In the genomic region with DNA sequence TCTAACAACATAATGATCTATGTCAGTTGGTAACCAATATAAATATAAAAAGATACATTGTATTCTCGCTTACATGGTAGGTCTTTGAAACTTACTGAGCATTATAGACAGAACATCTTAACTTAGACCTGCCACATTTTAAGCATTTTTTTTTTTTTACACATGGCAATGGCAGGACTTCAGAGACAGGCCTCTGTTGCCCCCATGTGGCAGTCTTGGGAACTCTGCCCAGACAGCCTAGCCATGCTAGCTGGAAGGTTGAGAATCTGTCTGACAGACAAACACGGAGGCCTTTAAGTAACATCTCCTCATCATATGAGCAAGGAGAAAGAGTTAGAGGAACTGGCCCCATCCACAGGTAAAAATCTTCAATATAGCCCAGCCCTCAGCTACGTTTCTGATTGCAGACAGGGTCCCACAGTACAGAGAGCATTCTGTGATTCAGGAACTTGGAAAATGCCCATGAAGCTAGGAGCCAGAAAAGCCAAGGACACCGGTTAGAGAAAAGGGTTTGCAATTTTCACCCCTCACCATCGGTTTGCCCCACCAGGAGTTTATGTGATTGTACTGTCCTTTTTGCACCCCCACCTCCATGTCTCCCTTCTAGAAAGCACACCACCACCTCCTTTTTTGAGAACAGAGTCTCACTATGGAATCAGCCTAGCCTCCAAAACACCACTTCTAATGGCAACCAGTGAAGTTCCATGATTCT, we compare ENCODE assay signal across 9 mouse cellular contexts. TPM values are rescaled to one million over a fixed set of nuclear protein-coding genes. Genes with fewer than 3 reads are reported as not detected.
DNase-seq lines count a peak whose midpoint lies in the region; ATAC-seq lines count a peak whose summit lies in the region.
"Had no signal": no experiment of that assay in that cellular context is flagged by ENCODE, and none has a peak within 500 bp of the region (broad histone marks: within the 10 kb centered on the region; RNA-seq: fewer than 3 reads in every experiment).

No protein-coding gene starts in this region.

- no peaks in the 10 kb centered on the region for H3K9me3 ChIP-seq in intestine, embryonic 14.5 days (ENCODE audit: control insufficient read depth, low read length)
- no peaks in the 10 kb centered on the region for H3K9me3 ChIP-seq in intestine, embryonic 15.5 days
- H3K9me3 ChIP-seq in embryonic facial prominence, embryonic 14.5 days (ENCODE audit: control insufficient read depth, low read length): no peaks in the 10 kb centered on the region

- WGBS in intestine, embryonic 14.5 days: 51% methylated on average over 5 of the region's 5 CpGs
- 47% methylated on average over 5 of the region's 5 CpGs for WGBS in intestine, embryonic 15.5 days
- WGBS in embryonic facial prominence, embryonic 14.5 days: 55% methylated on average over 5 of the region's 5 CpGs

- no peak overlapping the region for H3K27ac ChIP-seq in intestine, embryonic 14.5 days (ENCODE audit: low read depth)
- no peak overlapping the region for H3K27ac ChIP-seq in intestine, embryonic 15.5 days
- no peak overlapping the region for H3K27ac ChIP-seq in embryonic facial prominence, embryonic 14.5 days (replicated peaks; ENCODE audit: low read depth, low read length)

- peak; percentile 79 for DNase-seq in intestine, embryonic 14.5 days (ENCODE audit: low spot score)
- peak; percentile 41 for DNase-seq in embryonic facial prominence, embryonic 14.5 days (ENCODE audit: low spot score)
- peak; percentile 84 for DNase-seq in induced T-regulatory cell, adult 2 months (ENCODE audit: low read depth)
- DNase-seq in left cerebral cortex, postnatal 25 days (ENCODE audit: low spot score in 2 of 2): peak; percentile 67 to 70
- peak; percentile 84 for DNase-seq in testis, postnatal 10 days (ENCODE audit: low spot score)

- no peak overlapping the region for H3K4me3 ChIP-seq in intestine, embryonic 14.5 days (ENCODE audit: low read depth, low read length)
- no peak overlapping the region for H3K4me3 ChIP-seq in intestine, embryonic 15.5 days (replicated peaks)
- H3K4me3 ChIP-seq in embryonic facial prominence, embryonic 14.5 days (ENCODE audit: low read depth, low read length): no peak overlapping the region
- H3K4me3 ChIP-seq: myocyte had no signal

- ATAC-seq in intestine, embryonic 14.5 days (replicated peaks; ENCODE audit: low FRiP score, low TSS enrichment, low read depth): no peak; the same call in 1 of the 2 replicates
- ATAC-seq in intestine, embryonic 15.5 days: no peak
- ATAC-seq in activated CD4-positive, CD25-positive, alpha-beta regulatory T cell, adult 4 months: peak; percentile 56
- ATAC-seq in embryonic facial prominence, embryonic 14.5 days (ENCODE audit: low read depth): no peak
- ATAC-seq in monocyte, adult 5-6 weeks (replicated peaks; ENCODE audit: insufficient number of reproducible peaks, low FRiP score, low TSS enrichment, poor library complexity, severe bottlenecking): peak; percentile 54

- intact Hi-C loops in left cerebral cortex, postnatal 25 days (cut with DNase I): loop anchor here (2.0 kb wide), 1 partner anchor 81 kb away; no protein-coding TSS in a partner anchor

- no peak overlapping the region for H3K9ac ChIP-seq in intestine, embryonic 14.5 days (ENCODE audit: low read length)
- H3K9ac ChIP-seq in intestine, embryonic 15.5 days: no peak overlapping the region
- H3K9ac ChIP-seq in embryonic facial prominence, embryonic 14.5 days (ENCODE audit: low read depth, low read length): no peak overlapping the region

- no peak overlapping the region for H3K4me2 ChIP-seq in intestine, embryonic 14.5 days (ENCODE audit: low read length)
- no peak overlapping the region for H3K4me2 ChIP-seq in intestine, embryonic 15.5 days (replicated peaks)
- no peak overlapping the region for H3K4me2 ChIP-seq in embryonic facial prominence, embryonic 14.5 days (ENCODE audit: low read depth, low read length)

- no peaks in the 10 kb centered on the region for H3K4me1 ChIP-seq in intestine, embryonic 14.5 days (replicated peaks; ENCODE audit: control insufficient read depth, insufficient read depth, low read length)
- no peaks in the 10 kb centered on the region for H3K4me1 ChIP-seq in intestine, embryonic 15.5 days (replicated peaks)
- H3K4me1 ChIP-seq in embryonic facial prominence, embryonic 14.5 days (ENCODE audit: control insufficient read depth, insufficient read depth, low read length): no peaks in the 10 kb centered on the region

- no peaks in the 10 kb centered on the region for H3K36me3 ChIP-seq in intestine, embryonic 14.5 days (ENCODE audit: control insufficient read depth, insufficient read depth, low read length)
- no peaks in the 10 kb centered on the region for H3K36me3 ChIP-seq in intestine, embryonic 15.5 days
- H3K36me3 ChIP-seq in embryonic facial prominence, embryonic 14.5 days (ENCODE audit: control insufficient read depth, insufficient read depth, low read length): no peaks in the 10 kb centered on the region

- H3K27me3 ChIP-seq in intestine, embryonic 14.5 days (replicated peaks; ENCODE audit: control insufficient read depth, insufficient read depth, low read length): no peaks in the 10 kb centered on the region
- no peaks in the 10 kb centered on the region for H3K27me3 ChIP-seq in intestine, embryonic 15.5 days (replicated peaks)
- no peaks in the 10 kb centered on the region for H3K27me3 ChIP-seq in embryonic facial prominence, embryonic 14.5 days (replicated peaks; ENCODE audit: control insufficient read depth, insufficient read depth, low read length)

RNA-seq across cellular contexts. Expression of a gene that starts 19.2 kb away (rescaled TPM):
- polyA plus RNA-seq in intestine, embryonic 14.5 days (2014; fragmentation: Nextera tagmentation; extraction: Ambion mirVana): 0.08 TPM in 1 of 2 replicates, not detected in the other
- 0.11 TPM in 1 of 2 replicates, not detected in the other for polyA plus RNA-seq in intestine, embryonic 15.5 days (2015; fragmentation: Nextera tagmentation; extraction: Ambion mirVana)
- polyA plus RNA-seq in activated CD4-positive, CD25-positive, alpha-beta regulatory T cell, adult 4 months (2017; shearing (Covaris generic)): 10 to 100 TPM in 1 of 2 experiments, 1 to 10 TPM in 1; 6.3 to 14.2 TPM
- 0.08 and 0.18 TPM in 2 replicates for polyA plus RNA-seq in embryonic facial prominence, embryonic 14.5 days (2014; fragmentation: Nextera tagmentation; extraction: Ambion mirVana)
- 1 to 10 TPM in 1 of 2 experiments, under 1 TPM in 1; 0.69 to 1.2 TPM for total RNA-seq in left cerebral cortex, postnatal 25 days (2021)
- 8.1 to 9.7 TPM (median 8.2 TPM) in 3 replicates for total RNA-seq in monocyte, adult 5-6 weeks (2017)

RNA-seq across cellular contexts. Expression of a gene that starts 49.1 kb away (rescaled TPM):
- 5.7 and 6.9 TPM in 2 replicates for polyA plus RNA-seq in intestine, embryonic 14.5 days (2014; fragmentation: Nextera tagmentation; extraction: Ambion mirVana)
- polyA plus RNA-seq in intestine, embryonic 15.5 days (2015; fragmentation: Nextera tagmentation; extraction: Ambion mirVana): 5.3 and 5.9 TPM in 2 replicates
- polyA plus RNA-seq in activated CD4-positive, CD25-positive, alpha-beta regulatory T cell, adult 4 months (2017; shearing (Covaris generic)): 100 to 1,000 TPM in 1 of 2 experiments, 10 to 100 TPM in 1; 87.9 to 139 TPM
- 3.9 and 4.5 TPM in 2 replicates for polyA plus RNA-seq in embryonic facial prominence, embryonic 14.5 days (2014; fragmentation: Nextera tagmentation; extraction: Ambion mirVana)
- 1 to 10 TPM; 2.0 to 2.6 TPM for total RNA-seq in left cerebral cortex, postnatal 25 days (2021)
- 343 to 455 TPM (median 362 TPM) in 3 replicates for total RNA-seq in monocyte, adult 5-6 weeks (2017)

Comparison
In these comparisons a context has a peak if more than half of its experiments do, and no peak if none do; other contexts are left out.
1. ATAC-seq: peak in activated CD4-positive, CD25-positive, alpha-beta regulatory T cell, adult 4 months (single experiment) and monocyte, adult 5-6 weeks (single experiment); none in intestine, embryonic 14.5 days (single experiment), intestine, embryonic 15.5 days (single experiment) and embryonic facial prominence, embryonic 14.5 days (single experiment).
2. RNA of a gene that starts 49.1 kb away (polyA plus RNA-seq): 87.9 to 139 TPM in activated CD4-positive, CD25-positive, alpha-beta regulatory T cell, adult 4 months; 5.3 to 5.9 TPM in intestine, embryonic 15.5 days, 5.7 to 6.9 TPM in intestine, embryonic 14.5 days and 3.9 to 4.5 TPM in embryonic facial prominence, embryonic 14.5 days; every median in the first group is over 10 times any median in the second.
3. Peak in every context shown above with its lines, with median percentiles within 50 percentile points of each other: DNase-seq.